Mouse (Mus musculus): ENCODE measurements around the gene Atp1b3.
"Not testable (repeated sequence)": the region's sequence is repeated elsewhere in the genome, so short reads cannot be mapped to it uniquely, and the experiment has no call there.

Gene Atp1b3

DNA sequence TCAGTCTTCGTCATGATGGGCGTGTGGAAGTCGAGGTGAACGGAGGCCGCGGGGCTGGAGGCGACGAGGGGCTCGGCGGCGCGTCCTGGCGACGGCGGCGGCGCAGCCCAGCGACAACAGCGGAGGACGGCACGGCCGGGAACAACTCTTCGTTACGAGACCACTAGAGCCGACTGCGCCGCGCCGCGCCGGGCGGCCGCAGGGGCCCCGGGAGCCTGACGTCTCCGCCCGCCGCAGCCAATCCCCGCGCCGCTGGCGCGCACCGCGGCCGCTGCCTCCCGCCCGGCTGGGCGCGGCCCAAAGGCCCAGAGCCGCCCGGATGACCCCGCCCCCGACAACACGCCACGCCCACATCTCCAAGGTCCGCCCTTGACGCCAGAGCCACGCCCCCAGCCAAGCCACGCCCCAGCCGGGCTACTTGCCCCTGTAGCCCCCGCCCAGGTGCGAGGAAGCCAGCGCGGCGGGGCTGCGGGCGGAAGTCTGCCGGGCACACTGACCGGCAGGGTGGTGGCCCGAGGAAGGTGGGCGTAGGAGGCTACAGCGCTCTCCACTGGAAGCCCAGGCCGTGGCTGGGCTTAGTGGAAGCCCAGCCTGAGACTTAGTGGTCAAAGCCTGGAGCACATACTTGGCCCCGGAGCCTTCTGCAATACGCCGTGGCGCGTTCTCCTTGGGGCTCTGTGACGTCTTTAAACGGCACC is at the start of gene Atp1b3:
Gene Atp1b3 (minus strand): TSS at position 302 of the 698 bp plus-strand sequence.
- DNase-seq (ENCODE audit: low read depth, low spot score) = peak; percentile 88

- DNase-seq (ENCODE audit: low read depth, low spot score) = no peak
These were observed 48.7 kb upstream of the Atp1b3 start for GRCm38 (mm10) chr9:96412821-96413405.

DNA sequence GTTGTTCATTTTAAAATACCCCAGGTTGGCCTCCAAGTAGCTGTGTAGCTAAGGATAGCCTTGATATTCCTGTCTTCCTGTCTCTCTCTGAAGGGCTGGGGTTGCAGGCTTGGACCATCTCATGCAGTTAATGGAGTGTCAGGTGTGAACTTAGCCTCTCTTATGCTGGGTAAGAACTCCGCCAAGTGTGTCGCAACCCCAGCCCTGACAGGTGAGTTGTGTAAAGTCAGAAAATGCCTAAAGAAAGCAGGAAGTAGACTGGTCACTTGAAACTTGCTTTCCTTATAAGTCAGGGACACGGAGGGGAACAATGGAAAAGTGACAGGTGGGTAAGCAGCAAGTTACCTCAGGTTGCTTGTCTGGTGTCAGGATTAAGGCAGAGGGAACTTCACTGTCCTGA is 40.1 kb upstream of the Atp1b3 start:
- no peak for DNase-seq (ENCODE audit: low read depth, low spot score)

- not testable (repeated sequence) for DNase-seq (ENCODE audit: low read depth, low spot score)
These were observed 35.7 kb upstream of the Atp1b3 start for GRCm38 (mm10) chr9:96399916-96400315.

- no peak for DNase-seq (ENCODE audit: low read depth, low spot score)
These were observed 35.2 kb upstream of the Atp1b3 start for GRCm38 (mm10) chr9:96399425-96399878.

DNA sequence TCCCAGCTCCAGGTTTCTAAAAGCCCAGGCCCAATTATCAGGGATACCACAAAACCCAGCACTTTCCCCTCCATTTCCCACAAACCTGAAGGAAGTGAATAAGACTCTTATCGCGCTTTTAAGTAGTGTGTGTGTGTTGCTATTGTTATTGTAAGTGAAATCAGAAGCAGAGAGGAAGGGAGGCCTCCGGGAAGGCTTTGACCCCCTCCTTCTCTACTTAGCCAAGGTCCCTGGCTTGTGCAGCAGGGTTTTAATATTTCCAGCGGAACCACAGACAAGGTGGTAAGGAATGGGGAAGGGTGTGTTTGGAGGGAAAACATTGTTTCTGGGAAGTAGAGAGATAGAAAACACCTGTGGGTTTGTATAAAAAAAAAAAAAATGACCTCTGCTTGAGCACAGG is 34.4 kb upstream of the Atp1b3 start:
- no peak for DNase-seq (ENCODE audit: low read depth, low spot score)

DNA sequence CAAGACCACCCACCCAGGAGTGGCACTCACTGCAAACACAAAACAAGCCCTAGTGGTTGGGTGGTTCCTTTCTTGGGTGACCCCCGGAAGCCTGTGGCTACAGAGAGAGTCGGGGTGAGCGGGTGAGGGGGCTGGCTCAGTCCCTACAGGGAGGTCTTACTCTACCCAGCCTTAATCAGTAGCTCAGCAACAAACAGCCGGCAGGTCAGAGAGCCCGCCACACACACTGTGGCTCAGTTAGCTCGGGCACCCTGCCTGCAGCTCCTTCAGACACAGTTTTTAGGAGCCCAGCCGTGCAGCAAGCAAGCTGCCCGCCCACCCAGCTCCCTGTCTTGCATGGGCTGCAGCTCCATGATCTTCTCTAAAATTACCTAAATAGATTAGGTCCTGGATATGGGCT is 33.9 kb upstream of the Atp1b3 start:
- no peak for DNase-seq (ENCODE audit: low read depth, low spot score)

GRCm38 (mm10) chr9:96394910-96395690 is 30.9 kb upstream of the Atp1b3 start:
- DNase-seq (ENCODE audit: low read depth, low spot score) = no peak

GRCm38 (mm10) chr9:96393731-96394235 is 29.5 kb upstream of the Atp1b3 start:
- DNase-seq (ENCODE audit: low read depth, low spot score) = no peak

- no peak for DNase-seq (ENCODE audit: low read depth, low spot score)
These were observed 28.9 kb upstream of the Atp1b3 start for GRCm38 (mm10) chr9:96393112-96393511.

GRCm38 (mm10) chr9:96391921-96392320 is 27.7 kb upstream of the Atp1b3 start:
- DNase-seq (ENCODE audit: low read depth, low spot score) = no peak

DNA sequence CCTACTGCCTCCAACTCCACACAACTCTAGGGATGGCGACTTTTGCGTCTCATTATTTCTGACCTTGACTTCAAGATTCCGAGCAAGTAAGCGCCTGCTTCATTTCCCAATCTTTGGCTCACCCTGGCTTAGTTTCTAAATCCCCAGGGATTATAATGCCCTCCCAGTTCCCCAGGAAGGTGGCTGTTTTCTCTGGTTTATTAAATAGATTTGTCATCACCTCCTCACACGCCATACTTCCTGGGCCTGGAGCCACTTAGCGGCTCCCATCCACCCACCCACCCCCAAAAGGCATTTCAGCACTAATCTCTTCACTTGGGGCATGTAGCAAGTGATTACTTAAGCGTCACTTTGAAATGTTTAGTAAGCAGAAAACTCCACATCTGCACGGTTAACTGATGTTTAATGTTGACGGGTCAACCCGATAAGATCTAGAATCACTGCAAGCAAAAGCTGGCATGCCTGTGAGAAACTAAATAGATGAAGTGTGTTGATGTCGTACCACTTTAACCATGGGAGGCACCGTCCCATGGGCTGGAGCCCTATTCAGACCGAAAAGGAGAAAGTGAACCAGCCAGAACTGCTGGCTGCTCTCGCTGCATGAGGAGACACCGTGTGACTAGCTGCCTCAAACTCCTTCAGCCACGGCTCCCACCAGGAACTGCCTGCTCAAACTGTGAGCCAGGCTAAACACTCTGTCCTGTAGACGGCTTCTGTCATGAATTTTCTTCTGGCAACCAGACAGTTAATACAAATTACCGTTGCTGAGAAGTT is 19.7 kb upstream of the Atp1b3 start:
- no peak for DNase-seq (ENCODE audit: low read depth, low spot score)

- no peak for DNase-seq (ENCODE audit: low read depth, low spot score)
These were observed 18.5 kb upstream of the Atp1b3 start for GRCm38 (mm10) chr9:96382756-96383155.

DNA sequence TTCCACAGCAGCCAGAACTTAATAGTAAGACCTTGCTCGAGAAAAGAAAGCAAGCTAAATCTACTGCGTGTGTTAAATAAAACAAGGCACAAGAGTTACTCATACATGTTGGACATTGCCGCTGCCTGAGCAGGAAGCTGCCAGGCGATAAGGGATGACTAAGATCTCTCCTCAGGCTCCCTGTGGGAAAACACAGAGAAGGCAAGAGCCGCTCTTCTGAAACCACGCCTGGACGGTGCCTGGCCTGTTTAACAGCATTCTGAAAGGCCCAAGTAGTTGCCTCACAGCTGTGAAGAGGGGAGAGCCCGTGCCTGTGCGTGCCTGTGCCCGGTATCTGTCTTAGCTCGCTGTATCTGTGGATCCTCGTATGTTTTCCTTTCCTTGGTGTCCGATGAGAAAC is 17.2 kb upstream of the Atp1b3 start:
- no peak for DNase-seq (ENCODE audit: low read depth, low spot score)

- DNase-seq (ENCODE audit: low read depth, low spot score) = no peak
These were observed 15.3 kb upstream of the Atp1b3 start for GRCm38 (mm10) chr9:96379551-96379950.

GRCm38 (mm10) chr9:96378747-96379146 is 14.5 kb upstream of the Atp1b3 start:
- no peak for DNase-seq (ENCODE audit: low read depth, low spot score)

- no peak for DNase-seq (ENCODE audit: low read depth, low spot score)
These were observed 12.9 kb upstream of the Atp1b3 start for GRCm38 (mm10) chr9:96377096-96377495.

DNA sequence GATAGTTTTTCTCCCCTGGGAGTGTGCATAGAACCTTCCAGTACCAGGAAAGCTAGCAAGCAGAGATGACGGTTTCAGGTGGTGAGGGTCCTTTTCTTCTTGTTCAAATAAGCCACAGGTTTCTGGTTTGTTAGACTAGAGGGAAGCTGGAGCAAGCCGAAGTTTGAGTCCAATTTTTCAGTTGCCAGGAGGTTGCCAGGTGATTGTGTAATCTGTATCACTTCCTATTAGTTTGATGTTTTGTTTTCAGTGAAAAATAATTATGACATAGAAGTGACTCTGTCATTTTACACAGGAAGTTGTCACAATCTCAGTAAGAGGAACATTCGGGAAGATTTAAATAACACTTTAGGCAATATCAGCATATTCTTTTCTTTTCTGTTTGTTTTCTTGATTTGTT is 11.6 kb upstream of the Atp1b3 start:
- no peak for DNase-seq (ENCODE audit: low read depth, low spot score)

DNA sequence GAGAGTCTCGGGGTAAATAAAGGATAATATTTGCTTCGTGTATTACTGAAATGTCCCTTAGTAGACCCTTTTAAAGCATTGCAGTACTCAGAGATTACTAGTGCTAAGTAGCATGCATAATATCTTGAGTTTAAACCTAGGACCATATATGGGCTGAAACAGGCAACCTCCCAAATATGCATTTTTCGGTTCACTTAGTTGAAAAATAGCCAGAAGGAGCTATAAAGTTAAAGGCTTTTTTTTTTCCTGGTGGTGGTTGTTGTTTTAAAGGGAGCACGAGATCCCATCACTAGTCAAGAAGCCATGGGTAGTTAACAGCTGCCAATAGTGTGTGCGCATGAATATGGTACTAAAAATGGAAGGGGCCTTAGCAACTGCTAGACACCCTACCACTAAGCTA is 6.8 kb upstream of the Atp1b3 start:
- no peak for DNase-seq (ENCODE audit: low read depth, low spot score)

DNA sequence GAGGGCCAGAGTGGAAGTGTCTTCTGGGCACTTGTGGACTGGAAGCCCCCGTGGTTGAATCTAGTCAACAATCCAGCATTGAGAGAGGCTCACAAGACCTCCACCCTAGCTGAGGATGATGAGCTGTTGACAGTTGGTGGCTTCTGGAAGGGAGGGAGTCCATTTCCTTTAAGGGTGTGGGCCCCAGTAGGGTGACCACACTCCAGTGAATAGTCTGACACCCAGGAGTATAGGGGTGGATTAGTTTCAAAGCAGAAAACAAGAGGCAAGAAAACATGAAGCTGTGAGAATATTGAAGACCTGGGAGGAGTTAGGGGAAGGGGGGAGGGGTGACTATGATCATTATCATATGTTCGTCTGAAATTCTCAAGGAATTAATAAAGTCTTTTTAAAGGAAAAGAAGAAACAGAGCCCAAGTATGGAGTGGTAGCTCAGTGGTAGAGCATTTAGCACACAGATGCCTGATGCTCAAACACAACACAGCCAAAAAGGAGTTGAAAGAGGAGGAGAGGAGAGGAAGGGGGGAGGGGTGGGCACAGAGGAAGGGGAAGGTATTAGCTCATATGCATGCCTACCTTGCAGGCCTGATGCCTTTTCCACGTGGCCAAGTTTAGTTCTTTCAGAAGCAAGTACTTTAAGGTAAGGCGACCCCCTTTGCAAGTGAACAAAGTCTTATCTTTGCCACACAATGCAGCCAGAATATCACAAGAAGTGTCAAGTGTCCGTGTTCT is 5.6 kb upstream of the Atp1b3 start:
- DNase-seq (ENCODE audit: low read depth, low spot score) = no peak

- no peak for DNase-seq (ENCODE audit: low read depth, low spot score)
These were observed 1.1 kb upstream of the Atp1b3 start for GRCm38 (mm10) chr9:96365271-96365872.

Measured in retina, adult 2 months (tissue).